ENCODE assay signal across 9 mouse cellular contexts in the genomic region with DNA sequence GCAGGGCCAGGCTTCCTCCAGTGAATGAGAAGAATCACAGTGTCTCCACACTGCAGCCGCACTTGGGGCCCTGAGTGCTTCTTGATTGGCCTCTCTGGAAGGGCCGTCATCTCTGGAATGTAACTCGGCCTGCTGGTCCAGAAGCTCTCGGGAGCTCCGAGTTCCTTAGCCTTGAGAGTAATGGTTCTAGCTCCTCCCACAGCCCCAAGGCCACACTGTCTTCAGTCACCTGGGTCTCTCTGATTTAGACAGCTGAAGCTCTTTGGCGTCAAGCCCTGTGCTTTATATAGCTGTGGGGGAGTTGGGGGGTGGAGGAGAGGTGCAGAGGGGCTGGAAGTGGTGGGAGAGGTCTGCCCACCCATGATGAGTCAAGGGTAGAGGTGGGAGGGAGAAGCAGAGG. TPM values are rescaled to one million over a fixed set of nuclear protein-coding genes. Genes with fewer than 3 reads are reported as not detected.
A peak's percentile ranks its signal among the peaks of the same experiment; 100 is the strongest.
DNase-seq lines count a peak whose midpoint lies in the region; ATAC-seq and TF ChIP-seq lines count a peak whose summit lies in the region.
"Had no signal": no experiment of that assay in that cellular context is flagged by ENCODE, and none has a peak within 500 bp of the region (broad histone marks: within the 10 kb centered on the region; RNA-seq: fewer than 3 reads in every experiment).

No protein-coding gene starts in this region.

- H3K4me1 ChIP-seq in kidney, adult 2 months (ENCODE audit: control insufficient read depth, insufficient read depth, low read length): peaks cover 25% of the 10 kb centered on the region
- peaks cover 93% of the 10 kb centered on the region for H3K4me1 ChIP-seq in liver, embryonic 13.5 days (replicated peaks)
- no peaks in the 10 kb centered on the region for H3K4me1 ChIP-seq in cerebellum, adult 2 months (ENCODE audit: control insufficient read depth, insufficient read depth, low read length)

- TF ChIP-seq POLR2A in kidney, adult 2 months (IDR thresholded peaks at IDR 0.05; ENCODE audit: low read depth, low read length): no peak
- TF ChIP-seq POLR2A in cerebellum, adult 2 months (IDR thresholded peaks at IDR 0.05; ENCODE audit: borderline replicate concordance, insufficient read depth, low read length): no peak

- no peaks in the 10 kb centered on the region for H3K36me3 ChIP-seq in kidney, adult 2 months (ENCODE audit: control insufficient read depth, insufficient read depth, low read length)
- H3K36me3 ChIP-seq in liver, embryonic 13.5 days: peaks cover 59% of the 10 kb centered on the region
- H3K36me3 ChIP-seq: forebrain, embryonic 12.5 days had no signal

- H3K4me2 ChIP-seq in liver, embryonic 13.5 days: peak overlapping the region; percentile 78
- H3K4me2 ChIP-seq: forebrain, embryonic 12.5 days had no signal

- H3K4me3 ChIP-seq in kidney, adult 2 months (ENCODE audit: insufficient read depth, low read depth, low read length): no peak overlapping the region
- H3K4me3 ChIP-seq in liver, embryonic 13.5 days (replicated peaks): peak overlapping the region; percentile 48
- H3K4me3 ChIP-seq in cerebellum, adult 2 months (replicated peaks; ENCODE audit: insufficient read depth, low read depth, low read length): no peak overlapping the region
- H3K4me3 ChIP-seq: forebrain, embryonic 12.5 days had no signal

- no peak for TF ChIP-seq CTCF in kidney, adult 2 months (conservative IDR thresholded peaks at IDR 0.05; ENCODE audit: insufficient read depth, insufficient read length, low read depth, low read length)
- no peak for TF ChIP-seq CTCF in cerebellum, adult 2 months (IDR thresholded peaks at IDR 0.05; ENCODE audit: borderline replicate concordance, insufficient read depth, low read depth, low read length)

- H3K9ac ChIP-seq in liver, embryonic 13.5 days: peak overlapping the region; percentile 78
- H3K9ac ChIP-seq: forebrain, embryonic 12.5 days had no signal

- H3K9me3 ChIP-seq in liver, embryonic 13.5 days (replicated peaks): no peaks in the 10 kb centered on the region
- H3K9me3 ChIP-seq: forebrain, embryonic 12.5 days had no signal

- no peak for ATAC-seq in liver, embryonic 13.5 days (ENCODE audit: low read depth)

- DNase-seq in kidney, adult 2 months: peak; percentile 74
- no peak for DNase-seq in kidney, adult 18-20 months
- DNase-seq in heart, postnatal 4 days: peak; percentile 49
- no peak for DNase-seq in liver, embryonic 13.5 days
- peak; percentile 87 for DNase-seq in testis, postnatal 14 days (ENCODE audit: low spot score)
- no peak for DNase-seq in frontal cortex, postnatal 14 days (ENCODE audit: low spot score in 2 of 2)
- DNase-seq in spleen, postnatal 36 days (ENCODE audit: low spot score in 2 of 2): no peak
- DNase-seq in cerebellum, adult 2 months: no peak

- peak overlapping the region; percentile 53 for H3K27ac ChIP-seq in kidney, adult 2 months (ENCODE audit: insufficient read depth, low read depth, low read length)
- peak overlapping the region; percentile 98 for H3K27ac ChIP-seq in liver, embryonic 13.5 days
- H3K27ac ChIP-seq in cerebellum, adult 2 months (ENCODE audit: insufficient read depth, low read length): no peak overlapping the region
- H3K27ac ChIP-seq: forebrain, embryonic 12.5 days had no signal

- no peaks in the 10 kb centered on the region for H3K27me3 ChIP-seq in kidney, adult 2 months (replicated peaks; ENCODE audit: control insufficient read depth, insufficient read depth, low read length)
- no peaks in the 10 kb centered on the region for H3K27me3 ChIP-seq in liver, embryonic 13.5 days
- H3K27me3 ChIP-seq in cerebellum, adult 2 months (ENCODE audit: control insufficient read depth, insufficient read depth, low read length): no peaks in the 10 kb centered on the region
- H3K27me3 ChIP-seq: forebrain, embryonic 12.5 days had no signal

- WGBS in kidney, adult 2 months: 32% methylated on average over 6 of the region's 6 CpGs
- WGBS in liver, embryonic 13.5 days (ENCODE audit: insufficient replicate concordance): 33% methylated on average over 6 of the region's 6 CpGs
- 72% methylated on average over 6 of the region's 6 CpGs for WGBS in cerebellum, adult 2 months

RNA-seq across cellular contexts. Expression of gene Piezo1, which starts 14.1 kb away (rescaled TPM):
- 102 and 121 TPM in 2 replicates for polyA plus RNA-seq in kidney, adult 2 months (2012; rRNA removed)
- 10 to 100 TPM; 53.7 to 55.4 TPM for total RNA-seq in heart, postnatal 4 days (2021)
- polyA plus RNA-seq in liver, embryonic 13.5 days (2015; fragmentation: Nextera tagmentation; extraction: Ambion mirVana): 13.9 and 14.2 TPM in 2 replicates
- 4.2 and 4.5 TPM in 2 replicates for polyA plus RNA-seq in cerebellum, adult 2 months (2012; rRNA removed)

RNA-seq across cellular contexts. Expression of gene Cdt1, which starts 30.8 kb away (rescaled TPM):
- polyA plus RNA-seq in kidney, adult 2 months (2012; rRNA removed): 7.1 and 8.6 TPM in 2 replicates
- total RNA-seq in heart, postnatal 4 days (2021): 10 to 100 TPM; 36.5 to 38.2 TPM
- 60.6 and 64.3 TPM in 2 replicates for polyA plus RNA-seq in liver, embryonic 13.5 days (2015; fragmentation: Nextera tagmentation; extraction: Ambion mirVana)
- polyA plus RNA-seq in cerebellum, adult 2 months (2012; rRNA removed): 7.6 and 8.8 TPM in 2 replicates

RNA-seq across cellular contexts. Expression of gene Aprt, which starts 39.7 kb away (rescaled TPM):
- polyA plus RNA-seq in kidney, adult 2 months (2012; rRNA removed): 177 and 190 TPM in 2 replicates
- total RNA-seq in heart, postnatal 4 days (2021): 10 to 100 TPM; 58.5 to 58.8 TPM
- 198 and 218 TPM in 2 replicates for polyA plus RNA-seq in liver, embryonic 13.5 days (2015; fragmentation: Nextera tagmentation; extraction: Ambion mirVana)
- polyA plus RNA-seq in cerebellum, adult 2 months (2012; rRNA removed): 52.9 and 57.4 TPM in 2 replicates

Comparison
In these comparisons a context has a peak if more than half of its experiments do, and no peak if none do; other contexts are left out.
1. DNase-seq: peak in kidney, adult 2 months (single experiment), heart, postnatal 4 days (single experiment) and testis, postnatal 14 days (single experiment); none in kidney, adult 18-20 months (single experiment), liver, embryonic 13.5 days (single experiment), frontal cortex, postnatal 14 days (0 of 2), spleen, postnatal 36 days (0 of 2) and cerebellum, adult 2 months (0 of 2).